Mouse (Mus musculus): ENCODE measurements at regions not wholly inside any gene's neighbourhood (a gene's known extent, or its start where the extent isn't known, plus 50 kb on each side); places are given as distances from the start of the nearest gene placed in this dataset.

- dilution Hi-C loops (cut with MboI; ENCODE audit: extremely low pct_ligation_motif_present, extremely low pct_unique_long_range_greater_than_20kb, low sequenced_read_pairs) (no loop called here), in situ Hi-C loops (cut with MboI; ENCODE audit: low pct_ligation_motif_present, low pct_unique_long_range_greater_than_20kb, low sequenced_read_pairs) (no loop called here)
- TF ChIP-seq SMC3 (IDR thresholded peaks at IDR 0.05; ENCODE audit: low read depth, low read length) (no peak), CHD1 (IDR thresholded peaks at IDR 0.05; ENCODE audit: low read depth, low read length) (no peak), PAX5 (IDR thresholded peaks at IDR 0.05; ENCODE audit: low read length) (no peak), UBTF (IDR thresholded peaks at IDR 0.05; ENCODE audit: low read depth, low read length) (no peak), KAT2A (IDR thresholded peaks at IDR 0.05; ENCODE audit: insufficient replicate concordance, low read length) (no peak), E2F4 (IDR thresholded peaks at IDR 0.05; ENCODE audit: insufficient replicate concordance, low read depth, low read length) (no peak), MAX (IDR thresholded peaks at IDR 0.05; ENCODE audit: low read length) (no peak), RAD21 (IDR thresholded peaks at IDR 0.05; ENCODE audit: low read depth, low read length) (no peak), MAZ (IDR thresholded peaks at IDR 0.05; ENCODE audit: low read depth, low read length) (no peak), POLR2AphosphoS2 (IDR thresholded peaks at IDR 0.05; ENCODE audit: low read depth, low read length) (no peak), ZC3H11A (IDR thresholded peaks at IDR 0.05; ENCODE audit: low read depth, low read length) (no peak), USF1 (IDR thresholded peaks at IDR 0.05; ENCODE audit: low read depth, low read length) (no peak), BHLHE40 (IDR thresholded peaks at IDR 0.05; ENCODE audit: low read depth, low read length) (no peak), NRF1 (IDR thresholded peaks at IDR 0.05; ENCODE audit: low read depth, low read length) (no peak), MEF2A (IDR thresholded peaks at IDR 0.05; ENCODE audit: borderline replicate concordance, low read depth, low read length) (no peak)
- H3K27me3 ChIP-seq (replicated peaks), result no peaks in the 10 kb centered on the region
- H3K36me3 ChIP-seq (replicated peaks in 1 of 2; ENCODE audit: control insufficient read depth in 1 of 2, insufficient read depth in 1 of 2, low read length in 1 of 2), result no peaks in the 10 kb centered on the region
- H3K9me3 ChIP-seq (replicated peaks; ENCODE audit: low read length), result peaks cover 58% of the 10 kb centered on the region
- H3K4me1 ChIP-seq (ENCODE audit: control insufficient read depth in 1 of 2, insufficient read depth in 2 of 2), result no peaks in the 10 kb centered on the region
- no peak overlapping the region for H3K27ac ChIP-seq (ENCODE audit: insufficient read depth, low read depth)
- H3K4me2 ChIP-seq (ENCODE audit: insufficient read depth, low read depth, poor library complexity, severe bottlenecking), result no peak overlapping the region
- H3K79me2 ChIP-seq (replicated peaks; ENCODE audit: control insufficient read depth, extremely low read depth, insufficient read depth, poor library complexity, severe bottlenecking), result no peaks in the 10 kb centered on the region
- no peak overlapping the region for H3K9ac ChIP-seq (ENCODE audit: insufficient read depth, low read depth)
- no peak overlapping the region for H3K4me3 ChIP-seq (replicated peaks in 1 of 3; ENCODE audit: low read depth in 2 of 3, low read length in 2 of 3, poor library complexity in 1 of 3)
- no peak for DNase-seq (ENCODE audit: extremely low read depth)
Observed at GRCm38 (mm10) chr8:28579250-28579651, 1131.8 kb downstream of the Poteg start.

DNA sequence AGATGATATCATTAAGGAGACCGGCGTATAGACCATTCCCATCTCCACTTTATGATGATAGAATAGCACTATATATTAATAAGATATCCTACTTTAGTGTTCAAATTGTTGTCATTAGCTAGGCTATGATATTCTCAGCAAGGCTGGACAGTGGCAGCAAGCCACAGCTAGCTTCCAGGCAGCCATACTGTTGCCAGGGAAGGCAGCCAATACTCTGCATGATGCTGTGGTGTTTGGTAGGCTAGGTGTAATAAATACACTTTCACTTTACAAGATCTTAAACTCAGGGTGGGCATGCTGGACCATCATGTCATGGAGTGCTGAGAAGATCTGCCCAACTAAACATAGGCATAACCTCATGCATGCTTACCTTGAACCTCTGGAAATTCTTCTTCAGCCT lies 1133.4 kb downstream of the Poteg start:
- dilution Hi-C loops (cut with MboI; ENCODE audit: extremely low pct_ligation_motif_present, extremely low pct_unique_long_range_greater_than_20kb, low sequenced_read_pairs), result no loop called here
- Histone ChIP-seq H3K9ac (ENCODE audit: insufficient read depth, low read depth) (no peak overlapping the region), H3K9me3 (replicated peaks; ENCODE audit: low read length) (peaks cover 53% of the 10 kb centered on the region), H3K27me3 (replicated peaks) (no peaks in the 10 kb centered on the region), H3K79me2 (replicated peaks; ENCODE audit: control insufficient read depth, extremely low read depth, insufficient read depth, poor library complexity, severe bottlenecking) (no peaks in the 10 kb centered on the region), H3K4me2 (ENCODE audit: insufficient read depth, low read depth, poor library complexity, severe bottlenecking) (no peak overlapping the region), H3K4me3 (replicated peaks in 1 of 3; ENCODE audit: low read depth in 2 of 3, low read length in 2 of 3, poor library complexity in 1 of 3) (no peak overlapping the region), H3K27ac (ENCODE audit: insufficient read depth, low read depth) (no peak overlapping the region), H3K36me3 (replicated peaks in 1 of 2; ENCODE audit: control insufficient read depth in 1 of 2, insufficient read depth in 1 of 2, low read length in 1 of 2) (no peaks in the 10 kb centered on the region), H3K4me1 (ENCODE audit: control insufficient read depth in 1 of 2, insufficient read depth in 2 of 2) (no peaks in the 10 kb centered on the region)
- TF ChIP-seq CTCF (conservative IDR thresholded peaks at IDR 0.05 in 1 of 2, IDR thresholded peaks at IDR 0.05 in 1 of 2; ENCODE audit: low read depth in 2 of 2, low read length in 2 of 2), result no peak
- no peak for TF ChIP-seq POLR2AphosphoS2 (IDR thresholded peaks at IDR 0.05; ENCODE audit: low read depth, low read length)
- TF ChIP-seq MEF2A (IDR thresholded peaks at IDR 0.05; ENCODE audit: borderline replicate concordance, low read depth, low read length), result no peak
- TF ChIP-seq CHD1 (IDR thresholded peaks at IDR 0.05; ENCODE audit: low read depth, low read length), result no peak
- TF ChIP-seq ETS1 (conservative IDR thresholded peaks at IDR 0.05; ENCODE audit: low read depth, low read length), result no peak
- no peak for TF ChIP-seq USF2 (conservative IDR thresholded peaks at IDR 0.05; ENCODE audit: low read depth, low read length)
- TF ChIP-seq MYC (IDR thresholded peaks at IDR 0.05; ENCODE audit: low read depth, low read length), result no peak
- TF ChIP-seq ZMIZ1 (IDR thresholded peaks at IDR 0.05; ENCODE audit: low read depth, low read length), result no peak
- TF ChIP-seq SMC3 (IDR thresholded peaks at IDR 0.05; ENCODE audit: low read depth, low read length), result no peak
- no peak for DNase-seq (ENCODE audit: extremely low read depth)
- in situ Hi-C loops (cut with MboI; ENCODE audit: low pct_ligation_motif_present, low pct_unique_long_range_greater_than_20kb, low sequenced_read_pairs), result no loop called here
